Mouse (Mus musculus): ENCODE measurements at regions not wholly inside any gene's neighbourhood (a gene's known extent, or its start where the extent isn't known, plus 50 kb on each side); places are given as distances from the start of the nearest gene placed in this dataset.

DNA sequence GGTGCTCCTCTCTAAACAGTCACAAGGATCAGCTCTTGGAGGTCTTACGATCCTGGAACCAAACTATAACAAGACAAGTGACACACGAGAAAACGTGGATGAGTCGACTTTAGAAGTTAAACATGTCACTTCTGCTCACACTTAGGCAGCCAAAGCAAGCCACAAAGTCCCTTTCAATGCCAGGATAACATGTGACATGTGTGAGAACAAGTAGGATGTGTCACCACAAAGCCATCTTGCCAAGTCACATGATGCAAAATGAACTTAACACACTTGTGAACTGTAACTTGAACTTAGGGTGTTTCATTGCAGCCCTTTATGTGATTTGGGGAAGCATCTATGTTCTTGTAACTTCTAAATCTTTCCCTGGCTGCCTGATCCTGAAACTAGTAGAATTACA, 442.0 kb upstream of the Etaa1 start:
- no peaks in the 10 kb centered on the region for H3K4me1 ChIP-seq (ENCODE audit: insufficient read depth, low read length)
- no peaks in the 10 kb centered on the region for H3K9me3 ChIP-seq (ENCODE audit: low read length)
- H3K27me3 ChIP-seq (ENCODE audit: insufficient read depth, low read length) = no peaks in the 10 kb centered on the region
- no peak overlapping the region for H3K4me3 ChIP-seq (ENCODE audit: low read length)
- ATAC-seq (ENCODE audit: low FRiP score, low TSS enrichment) = no peak
- WGBS = 59% methylated on average over 4 of the region's 4 CpGs
- H3K4me2 ChIP-seq (replicated peaks; ENCODE audit: low read depth, low read length) = no peak overlapping the region
- no peaks in the 10 kb centered on the region for H3K36me3 ChIP-seq (ENCODE audit: insufficient read depth, low read length)
- H3K9ac ChIP-seq (replicated peaks; ENCODE audit: low read length) = no peak overlapping the region
- H3K27ac ChIP-seq (ENCODE audit: low read length) = no peak overlapping the region

DNA sequence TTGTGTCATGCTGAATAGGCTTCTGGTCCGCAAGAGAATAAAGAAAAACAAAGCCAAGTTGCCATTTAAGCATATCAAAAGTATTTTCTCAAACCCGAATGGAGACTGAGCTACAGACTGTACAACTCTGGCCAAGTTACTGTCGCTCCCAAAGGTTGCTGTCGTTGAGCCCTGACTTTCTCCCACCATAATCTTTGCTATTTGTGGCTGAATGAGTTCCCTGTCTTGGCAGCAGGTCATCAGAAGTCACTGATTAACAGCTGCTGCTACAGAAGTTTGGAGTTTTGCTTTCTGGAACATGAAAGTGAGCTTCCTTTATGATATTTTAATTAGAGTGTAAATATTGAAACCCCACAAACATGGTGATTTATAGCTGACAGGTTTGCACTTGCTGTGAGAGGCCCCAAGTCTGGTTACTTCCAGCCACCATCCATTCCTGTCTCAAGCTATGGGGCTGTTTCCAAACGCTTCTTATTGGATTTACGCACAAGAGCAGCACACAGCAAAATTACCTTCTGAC, 419.2 kb upstream of the Etaa1 start:
- no peak for ATAC-seq (ENCODE audit: low FRiP score, low TSS enrichment)
- Histone ChIP-seq H3K4me2 (replicated peaks; ENCODE audit: low read depth, low read length) (no peak overlapping the region), H3K4me3 (ENCODE audit: low read length) (no peak overlapping the region), H3K27ac (ENCODE audit: low read length) (no peak overlapping the region), H3K4me1 (ENCODE audit: insufficient read depth, low read length) (peaks cover 4% of the 10 kb centered on the region; the same call in 1 of the 2 replicates), H3K27me3 (ENCODE audit: insufficient read depth, low read length) (no peaks in the 10 kb centered on the region), H3K9me3 (ENCODE audit: low read length) (no peaks in the 10 kb centered on the region), H3K36me3 (ENCODE audit: insufficient read depth, low read length) (no peaks in the 10 kb centered on the region), H3K9ac (replicated peaks; ENCODE audit: low read length) (no peak overlapping the region)
- 65% methylated on average over 6 of the region's 6 CpGs for WGBS

GRCm38 (mm10) chr11:18371304-18371703, 417.6 kb upstream of the Etaa1 start:
- H3K9ac ChIP-seq (replicated peaks; ENCODE audit: low read length) = no peak overlapping the region
- H3K27me3 ChIP-seq (ENCODE audit: insufficient read depth, low read length) = no peaks in the 10 kb centered on the region
- no peak overlapping the region for H3K27ac ChIP-seq (ENCODE audit: low read length)
- H3K4me3 ChIP-seq (ENCODE audit: low read length) = no peak overlapping the region
- ATAC-seq (ENCODE audit: low FRiP score, low TSS enrichment) = no peak
- H3K9me3 ChIP-seq (ENCODE audit: low read length) = no peaks in the 10 kb centered on the region
- H3K4me2 ChIP-seq (replicated peaks; ENCODE audit: low read depth, low read length) = no peak overlapping the region
- H3K36me3 ChIP-seq (ENCODE audit: insufficient read depth, low read length) = no peaks in the 10 kb centered on the region
- peaks cover 4% of the 10 kb centered on the region; the same call in 1 of the 2 replicates for H3K4me1 ChIP-seq (ENCODE audit: insufficient read depth, low read length)
- 34% methylated on average over 3 of the region's 3 CpGs for WGBS

- no peak for ATAC-seq (ENCODE audit: low FRiP score, low TSS enrichment)
- 30% methylated on average over 3 of the region's 3 CpGs for WGBS
These were observed 417.2 kb upstream of the Etaa1 start for GRCm38 (mm10) chr11:18370861-18371260.

DNA sequence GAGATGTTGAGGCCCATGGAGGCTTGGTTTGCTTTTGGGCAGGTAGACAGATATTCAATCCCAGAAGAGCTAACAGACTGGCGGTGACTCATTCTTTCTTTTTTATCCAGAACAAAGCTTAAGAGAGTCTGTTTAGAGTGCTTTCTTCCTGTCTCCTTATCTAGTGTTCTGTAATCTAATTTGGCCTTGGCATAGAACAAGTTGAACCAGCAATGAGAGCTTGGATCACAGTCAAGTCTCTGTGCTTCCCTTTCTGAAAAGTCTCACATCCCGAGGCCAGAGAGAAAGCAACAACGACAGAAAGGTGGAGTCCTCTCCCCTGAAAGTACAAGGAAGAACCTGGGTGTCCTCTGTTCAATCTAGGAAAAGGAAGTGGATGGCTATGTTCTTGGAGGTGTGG, 401.2 kb upstream of the Etaa1 start:
- ATAC-seq (ENCODE audit: low FRiP score, low TSS enrichment) = no peak
- H3K27ac ChIP-seq (ENCODE audit: low read length) = no peak overlapping the region
- no peaks in the 10 kb centered on the region for H3K9me3 ChIP-seq (ENCODE audit: low read length)
- WGBS = 74% methylated on average over 3 of the region's 3 CpGs
- H3K9ac ChIP-seq (replicated peaks; ENCODE audit: low read length) = no peak overlapping the region
- H3K4me1 ChIP-seq (ENCODE audit: insufficient read depth, low read length) = 0 out of 2 replicates have a peak, but pooled peaks cover 3% of the 10 kb centered on the region
- H3K36me3 ChIP-seq (ENCODE audit: insufficient read depth, low read length) = no peaks in the 10 kb centered on the region
- no peaks in the 10 kb centered on the region for H3K27me3 ChIP-seq (ENCODE audit: insufficient read depth, low read length)
- H3K4me3 ChIP-seq (ENCODE audit: low read length) = no peak overlapping the region
- no peak overlapping the region for H3K4me2 ChIP-seq (replicated peaks; ENCODE audit: low read depth, low read length)

More at GRCm38 (mm10) chr11:18370861-18371260, 417.2 kb upstream of the Etaa1 start:
- H3K4me2 ChIP-seq (replicated peaks; ENCODE audit: low read depth, low read length) = no peak overlapping the region
- peaks cover 4% of the 10 kb centered on the region; the same call in 1 of the 2 replicates for H3K4me1 ChIP-seq (ENCODE audit: insufficient read depth, low read length)
- no peaks in the 10 kb centered on the region for H3K27me3 ChIP-seq (ENCODE audit: insufficient read depth, low read length)
- no peak overlapping the region for H3K4me3 ChIP-seq (ENCODE audit: low read length)
- H3K36me3 ChIP-seq (ENCODE audit: insufficient read depth, low read length) = no peaks in the 10 kb centered on the region
- no peaks in the 10 kb centered on the region for H3K9me3 ChIP-seq (ENCODE audit: low read length)
- H3K27ac ChIP-seq (ENCODE audit: low read length) = no peak overlapping the region
- no peak overlapping the region for H3K9ac ChIP-seq (replicated peaks; ENCODE audit: low read length)

DNA sequence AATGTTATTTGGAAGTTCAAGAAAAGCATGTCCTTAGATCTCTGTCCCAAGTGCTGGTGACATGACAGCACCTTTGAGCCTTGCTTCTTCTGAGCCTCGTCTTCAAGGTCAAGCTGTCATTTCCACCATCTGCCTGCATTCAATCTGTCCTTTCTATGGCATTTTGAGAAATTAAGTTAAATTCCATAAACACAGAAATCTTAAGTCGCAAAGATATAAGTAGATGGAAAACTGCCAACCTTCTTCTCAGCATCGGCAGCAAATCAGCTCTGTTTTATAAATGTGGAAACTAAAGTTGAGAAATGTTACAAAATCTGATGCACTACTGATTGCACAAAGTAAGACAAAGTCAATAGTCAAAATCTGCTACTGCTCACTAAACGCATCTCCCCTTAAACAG, 400.5 kb upstream of the Etaa1 start:
- no peak overlapping the region for H3K9ac ChIP-seq (replicated peaks; ENCODE audit: low read length)
- ATAC-seq (ENCODE audit: low FRiP score, low TSS enrichment) = no peak

DNA sequence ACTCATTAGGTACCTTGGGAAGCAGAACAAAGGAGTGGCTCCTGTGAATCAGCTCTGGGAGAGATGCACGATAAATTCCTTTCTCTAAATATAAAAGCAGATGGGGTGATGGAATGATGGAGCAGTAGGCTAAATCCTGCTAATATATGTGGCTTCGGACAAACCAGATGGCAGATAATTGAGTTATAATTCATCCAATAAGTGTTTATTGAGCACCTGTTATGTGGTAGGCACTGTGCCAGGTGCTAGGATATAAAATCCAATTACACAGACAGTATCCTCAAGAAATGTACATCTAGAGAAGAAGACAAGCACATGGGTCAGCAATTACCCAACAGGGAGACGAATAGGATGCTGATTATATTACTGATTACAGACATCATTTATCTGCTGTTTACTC, 394.2 kb upstream of the Etaa1 start:
- H3K36me3 ChIP-seq (ENCODE audit: insufficient read depth, low read length) = no peaks in the 10 kb centered on the region
- H3K9me3 ChIP-seq (ENCODE audit: low read length) = no peaks in the 10 kb centered on the region
- H3K4me1 ChIP-seq (ENCODE audit: insufficient read depth, low read length) = no peaks in the 10 kb centered on the region
- ATAC-seq (ENCODE audit: low FRiP score, low TSS enrichment) = no peak
- H3K4me2 ChIP-seq (replicated peaks; ENCODE audit: low read depth, low read length) = no peak overlapping the region
- no peak overlapping the region for H3K9ac ChIP-seq (replicated peaks; ENCODE audit: low read length)
- no peak overlapping the region for H3K4me3 ChIP-seq (ENCODE audit: low read length)
- 56% methylated on average over 3 of the region's 3 CpGs for WGBS
- no peaks in the 10 kb centered on the region for H3K27me3 ChIP-seq (ENCODE audit: insufficient read depth, low read length)
- H3K27ac ChIP-seq (ENCODE audit: low read length) = no peak overlapping the region

More for the DNA sequence above, 400.5 kb upstream of the Etaa1 start:
- Histone ChIP-seq H3K9me3 (ENCODE audit: low read length) (no peaks in the 10 kb centered on the region), H3K4me3 (ENCODE audit: low read length) (no peak overlapping the region), H3K4me2 (replicated peaks; ENCODE audit: low read depth, low read length) (no peak overlapping the region), H3K27me3 (ENCODE audit: insufficient read depth, low read length) (no peaks in the 10 kb centered on the region), H3K36me3 (ENCODE audit: insufficient read depth, low read length) (no peaks in the 10 kb centered on the region), H3K4me1 (ENCODE audit: insufficient read depth, low read length) (0 out of 2 replicates have a peak, but pooled peaks cover 3% of the 10 kb centered on the region), H3K27ac (ENCODE audit: low read length) (no peak overlapping the region)
- WGBS = 63% methylated on average over 4 of the region's 4 CpGs

- no peaks in the 10 kb centered on the region for H3K27me3 ChIP-seq (ENCODE audit: insufficient read depth, low read length)
- no peak overlapping the region for H3K4me2 ChIP-seq (replicated peaks; ENCODE audit: low read depth, low read length)
- H3K36me3 ChIP-seq (ENCODE audit: insufficient read depth, low read length) = no peaks in the 10 kb centered on the region
- H3K27ac ChIP-seq (ENCODE audit: low read length) = no peak overlapping the region
- no peaks in the 10 kb centered on the region for H3K9me3 ChIP-seq (ENCODE audit: low read length)
- ATAC-seq (ENCODE audit: low FRiP score, low TSS enrichment) = no peak
- no peak overlapping the region for H3K9ac ChIP-seq (replicated peaks; ENCODE audit: low read length)
- no peaks in the 10 kb centered on the region for H3K4me1 ChIP-seq (ENCODE audit: insufficient read depth, low read length)
- WGBS = 46% methylated on average over 8 of the region's 8 CpGs
- no peak overlapping the region for H3K4me3 ChIP-seq (ENCODE audit: low read length)
These were observed 360.0 kb upstream of the Etaa1 start for GRCm38 (mm10) chr11:18313510-18314301.

DNA sequence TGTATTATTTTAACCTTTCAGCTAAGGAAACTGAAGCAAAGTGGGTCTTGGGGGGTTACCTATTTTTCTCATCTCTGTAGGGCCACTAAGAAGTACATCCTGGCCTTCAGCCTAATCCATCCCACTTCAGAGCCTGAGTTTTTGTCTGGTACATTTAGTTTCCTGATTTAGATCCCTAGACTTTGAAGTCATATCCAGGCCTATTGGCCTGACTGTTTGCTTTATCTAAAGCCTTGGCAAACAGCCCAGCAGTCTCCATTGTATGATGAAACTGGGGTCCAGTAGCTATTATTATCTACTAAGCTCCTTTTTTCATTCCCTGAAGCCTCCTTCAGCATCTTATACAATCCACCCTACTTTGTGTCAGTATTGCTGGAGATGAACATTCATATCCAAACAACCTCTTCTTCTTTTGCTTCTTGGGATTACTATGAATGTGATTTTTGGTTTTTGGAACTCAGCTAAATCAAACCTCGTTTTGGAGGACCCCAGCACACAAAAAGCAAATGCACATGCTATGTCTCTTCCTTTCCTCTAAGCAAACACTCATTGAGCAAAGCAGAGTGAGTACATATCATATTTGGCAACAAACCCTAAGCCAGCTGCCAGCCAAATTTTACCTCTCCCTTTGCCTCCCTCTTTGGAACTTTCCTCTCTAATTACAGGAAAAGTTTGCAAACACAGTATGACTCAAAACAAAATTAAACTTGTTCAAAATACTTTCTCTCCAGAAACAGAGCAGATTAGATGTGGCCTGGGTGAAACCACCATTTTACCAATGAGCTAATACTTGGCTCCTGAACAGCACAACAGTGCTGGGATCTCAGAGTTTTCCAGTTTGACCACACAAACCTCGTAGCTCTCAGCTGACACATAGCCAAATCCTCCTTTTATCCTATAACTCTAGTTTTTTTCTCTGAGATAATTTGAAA, 342.8 kb upstream of the Etaa1 start:
- ATAC-seq (ENCODE audit: low FRiP score, low TSS enrichment) = peak; percentile 49; the same call in 1 of the 2 replicates
- WGBS = 59% methylated on average over 2 of the region's 2 CpGs
- no peaks in the 10 kb centered on the region for H3K27me3 ChIP-seq (ENCODE audit: insufficient read depth, low read length)
- H3K36me3 ChIP-seq (ENCODE audit: insufficient read depth, low read length) = no peaks in the 10 kb centered on the region
- no peaks in the 10 kb centered on the region for H3K9me3 ChIP-seq (ENCODE audit: low read length)
- H3K4me2 ChIP-seq (replicated peaks; ENCODE audit: low read depth, low read length) = no peak overlapping the region
- H3K4me3 ChIP-seq (ENCODE audit: low read length) = no peak overlapping the region
- H3K9ac ChIP-seq (replicated peaks; ENCODE audit: low read length) = no peak overlapping the region
- 0 out of 2 replicates have a peak, but pooled peaks cover 3% of the 10 kb centered on the region for H3K4me1 ChIP-seq (ENCODE audit: insufficient read depth, low read length)
- H3K27ac ChIP-seq (ENCODE audit: low read length) = peak overlapping the region; percentile 28; the same call in 1 of the 2 replicates

Measured in kidney, embryonic 16.5 days (tissue).